Mouse (Mus musculus) small intestine, adult 2 months (tissue): ENCODE results near the gene Thrb.

Source experiments
- CTCF ChIP-seq: fragments of 200-500 bp; IDR thresholded peaks from 2 replicates; pipeline ENCODE4 v1.5.1; 2012; ENCODE audit warnings: low read depth, mild to moderate bottlenecking, control low read depth, inconsistent platforms, low read length, moderate library complexity, mixed read lengths; ENCODE audit not compliant: insufficient replicate concordance, insufficient read length; ENCODE audit errors: extremely low read depth
- POLR2A ChIP-seq: fragments of 200-500 bp; IDR thresholded peaks from 2 replicates; pipeline ENCODE4 v1.6.1; 2012; ENCODE audit warnings: low read depth, mild to moderate bottlenecking, control low read depth, inconsistent platforms, low read length, moderate library complexity

DNA sequence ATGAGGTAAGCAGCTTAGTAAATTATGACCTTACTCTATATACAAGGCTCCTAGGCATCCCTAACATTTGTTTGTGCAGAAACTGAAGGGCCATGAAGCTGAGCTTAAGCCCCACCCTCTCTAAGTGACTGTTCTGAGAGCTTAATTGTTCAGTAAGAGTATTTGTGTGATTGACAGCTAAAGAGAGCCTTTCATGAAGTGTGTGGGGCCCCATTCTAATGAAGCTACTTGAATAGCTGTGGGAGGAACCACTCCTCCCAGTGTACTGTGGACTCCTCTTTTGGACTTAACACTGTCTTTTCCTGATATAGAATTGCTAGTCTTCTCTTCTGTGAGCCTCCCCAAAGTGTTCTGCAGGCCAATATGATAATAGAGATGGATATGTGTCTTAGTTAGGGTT lies 88.9 kb downstream of the Thrb start:
- TF ChIP-seq CTCF (no peak), POLR2A (no peak)
